Mouse (Mus musculus) ES-E14 (cell line): ENCODE data around the gene Dydc1. TPM values are rescaled to one million over a fixed set of nuclear protein-coding genes. Genes with fewer than 3 reads are reported as not detected.

ENCODE experiments used
- DNase-seq: peaks from one replicate; pipeline ENCODE4 v3.0.0-alpha.2; 2013; ENCODE audit warnings: low read depth, low spot score
- H3K27ac ChIP-seq: 2 replicates; pipeline ENCODE4 v1.5.1; 2012; ENCODE audit warnings: low read depth, mild to moderate bottlenecking, low read length, moderate library complexity, mixed read lengths; ENCODE audit not compliant: poor library complexity, insufficient read depth, severe bottlenecking
- H3K36me3 ChIP-seq: 2 replicates; pipeline ENCODE4 v1.6.1; 2012; ENCODE audit warnings: mild to moderate bottlenecking, low read length, moderate library complexity, mixed read lengths; ENCODE audit not compliant: control insufficient read depth, poor library complexity, insufficient read depth, severe bottlenecking
- H3K4me1 ChIP-seq, 2 experiments: fragments of 150-350 bp in 1 of 2; sonication (generic) in 1 of 2; 2 replicates each; pipeline ENCODE4 v1.6.1; 2012; ENCODE audit warnings: low read length in 2 of 2, mild to moderate bottlenecking in 1 of 2, mixed read lengths in 1 of 2; ENCODE audit not compliant: control insufficient read depth in 2 of 2, insufficient read depth in 2 of 2, poor library complexity in 1 of 2
- H3K4me3 ChIP-seq, 2 experiments: fragments of 150-350 bp in 1 of 2; sonication (generic) in 1 of 2; 2 replicates each; pipeline ENCODE4 v1.5.1; 2012; ENCODE audit warnings: low read length in 2 of 2, low read depth in 1 of 2, mild to moderate bottlenecking in 1 of 2, mixed read lengths in 1 of 2; ENCODE audit not compliant: insufficient read depth in 1 of 2, poor library complexity in 1 of 2, severe bottlenecking in 1 of 2
- H3K9ac ChIP-seq: 2 replicates; pipeline ENCODE4 v1.6.1; 2012; ENCODE audit warnings: low read depth, mild to moderate bottlenecking, low read length, mixed read lengths; ENCODE audit not compliant: poor library complexity, insufficient read depth, severe bottlenecking
- H3K9me3 ChIP-seq: fragments of 150-350 bp; sonication (generic); 2 replicates; pipeline ENCODE4 v1.6.1; 2012; ENCODE audit warnings: low read depth, mild to moderate bottlenecking, low read length; ENCODE audit not compliant: control insufficient read depth, insufficient read depth
- CHD2 ChIP-seq: IDR thresholded peaks from 2 replicates; pipeline ENCODE4 v1.6.1; 2014; ENCODE audit warnings: mild to moderate bottlenecking, low read depth, low read length, inconsistent platforms
- HCFC1 ChIP-seq: IDR thresholded peaks from 2 replicates; pipeline ENCODE4 v1.6.1; 2012; ENCODE audit warnings: low read length, inconsistent platforms, borderline replicate concordance; ENCODE audit not compliant: insufficient read depth
- MAFK ChIP-seq: IDR thresholded peaks from 2 replicates; pipeline ENCODE4 v1.6.1; 2014; ENCODE audit warnings: mild to moderate bottlenecking, low read depth, low read length, inconsistent platforms; ENCODE audit not compliant: insufficient read depth
- ZC3H11A ChIP-seq: IDR thresholded peaks from 2 replicates; pipeline ENCODE4 v1.6.1; 2012; ENCODE audit warnings: low read depth, mild to moderate bottlenecking, inconsistent platforms, low read length, borderline replicate concordance
- ZNF384 ChIP-seq: IDR thresholded peaks from 2 replicates; pipeline ENCODE4 v1.6.1; 2012; ENCODE audit warnings: low read depth, low read length, inconsistent platforms
- in situ Hi-C, 2 experiments: fragments of 600-800 bp; cut with MboI; formaldehyde crosslinking; loops; one replicate each; pipeline ENCODE4 v1.15.1; 2025; ENCODE audit warnings: low sequenced_read_pairs in 2 of 2, inconsistent platforms in 1 of 2; ENCODE audit not compliant: unreplicated experiment in 2 of 2
- total RNA-seq: library from RNA; depleted of rRNA; stranded (reverse); fragments of 300-350 nt; gene quantifications from 2 replicates; pipeline ENCODE4 v1.2.3, GENCODE M21; 2012

Dydc1 gene
- total RNA-seq, 1 experiment = not detected

- in situ Hi-C loops = no loop called here
These were observed 28.5 kb downstream of the Dydc1 start for GRCm38 (mm10) chr14:41101242-41101641.

GRCm38 (mm10) chr14:41102269-41102668, 29.6 kb downstream of the Dydc1 start:
- Histone ChIP-seq H3K9me3 (no peaks in the 10 kb centered on the region), H3K4me3 (no peak overlapping the region), H3K27ac (no peak overlapping the region), H3K36me3 (no peaks in the 10 kb centered on the region), H3K4me1 (no peaks in the 10 kb centered on the region), H3K9ac (no peak overlapping the region)
- in situ Hi-C loops = no loop called here
- TF ChIP-seq ZNF384 (no peak), CHD2 (no peak), HCFC1 (no peak), ZC3H11A (no peak), MAFK (no peak)
- no peak for DNase-seq

More at GRCm38 (mm10) chr14:41101242-41101641, 28.5 kb downstream of the Dydc1 start:
- H3K27ac ChIP-seq = no peak overlapping the region
- TF ChIP-seq ZC3H11A (no peak), CHD2 (no peak), MAFK (no peak), HCFC1 (no peak), ZNF384 (no peak)
- no peaks in the 10 kb centered on the region for H3K4me1 ChIP-seq
- H3K4me3 ChIP-seq = no peak overlapping the region
- DNase-seq = no peak
- no peaks in the 10 kb centered on the region for H3K36me3 ChIP-seq
- H3K9me3 ChIP-seq = no peaks in the 10 kb centered on the region
- no peak overlapping the region for H3K9ac ChIP-seq

GRCm38 (mm10) chr14:41104853-41105444, 32.2 kb downstream of the Dydc1 start, which contains the start of gene Mat1a:
Gene Mat1a (plus strand): TSS chr14:41105035.
- H3K4me1 ChIP-seq = no peaks in the 10 kb centered on the region
- no peak within 1 kb of the TSS for H3K4me3 ChIP-seq
- in situ Hi-C loops = no loop called here
- H3K9me3 ChIP-seq = no peaks in the 10 kb centered on the region
- TF ChIP-seq CHD2 (no peak), MAFK (no peak), ZC3H11A (no peak), ZNF384 (no peak), HCFC1 (no peak)
- no peak for DNase-seq
- no peak within 1 kb of the TSS for H3K27ac ChIP-seq
- H3K9ac ChIP-seq = no peak within 1 kb of the TSS
- no peaks in the 10 kb centered on the region for H3K36me3 ChIP-seq

- no peaks in the 10 kb centered on the region for H3K4me1 ChIP-seq
- TF ChIP-seq ZC3H11A (no peak), ZNF384 (no peak), MAFK (no peak)
- H3K9ac ChIP-seq = no peak overlapping the region
- no peak overlapping the region for H3K4me3 ChIP-seq
- no peaks in the 10 kb centered on the region for H3K9me3 ChIP-seq
- in situ Hi-C loops = no loop called here
- H3K27ac ChIP-seq = no peak overlapping the region
- no peaks in the 10 kb centered on the region for H3K36me3 ChIP-seq
- DNase-seq = no peak
These were observed 38.4 kb downstream of the Dydc1 start for GRCm38 (mm10) chr14:41111031-41111668.

- TF ChIP-seq ZC3H11A (no peak), CHD2 (no peak), MAFK (no peak), ZNF384 (no peak), HCFC1 (no peak)
- DNase-seq = no peak
- in situ Hi-C loops = no loop called here
- H3K4me1 ChIP-seq = no peaks in the 10 kb centered on the region
- H3K36me3 ChIP-seq = no peaks in the 10 kb centered on the region
- no peak overlapping the region for H3K9ac ChIP-seq
- no peak overlapping the region for H3K27ac ChIP-seq
- H3K9me3 ChIP-seq = no peaks in the 10 kb centered on the region
- H3K4me3 ChIP-seq = no peak overlapping the region
These were observed 40.2 kb downstream of the Dydc1 start for GRCm38 (mm10) chr14:41112944-41113343.
